Mouse (Mus musculus) left cerebral cortex, adult 6 months (tissue): Measurements from ENCODE around the gene Smarcal1. TPM values are rescaled to one million over a fixed set of nuclear protein-coding genes. Genes with fewer than 3 reads are reported as not detected.

Source experiments
- long read RNA-seq, 2 experiments: library from polyadenylated mRNA; unstranded; transcript quantifications; one replicate each; pipeline ENCODE4 v2.0.0; 2019 to 2020
- polyA plus RNA-seq: library from polyadenylated mRNA; unstranded; fragments of <200 nt; fragmentation: Nextera tagmentation; gene quantifications from 2 replicates; pipeline ENCODE4 v1.2.3, GENCODE M21; 2021

The Smarcal1 gene
- 20.6 and 24.2 TPM in 2 replicates for polyA plus RNA-seq
- long read RNA-seq, experiment 1, transcript Smarcal1-201 (17 exons, 3,059 nt), result major isoform, 53 of 94 reads
- long read RNA-seq, experiment 1, partial matches to known transcripts, result 18 of 94 reads
- long read RNA-seq, experiment 1, other reads (novel, unspliced or antisense), result 20 of 94 reads
- long read RNA-seq, experiment 2, partial matches to known transcripts, result 13 of 16 reads
- long read RNA-seq, experiment 2, other reads (novel, unspliced or antisense), result 2 of 16 reads

DNA sequence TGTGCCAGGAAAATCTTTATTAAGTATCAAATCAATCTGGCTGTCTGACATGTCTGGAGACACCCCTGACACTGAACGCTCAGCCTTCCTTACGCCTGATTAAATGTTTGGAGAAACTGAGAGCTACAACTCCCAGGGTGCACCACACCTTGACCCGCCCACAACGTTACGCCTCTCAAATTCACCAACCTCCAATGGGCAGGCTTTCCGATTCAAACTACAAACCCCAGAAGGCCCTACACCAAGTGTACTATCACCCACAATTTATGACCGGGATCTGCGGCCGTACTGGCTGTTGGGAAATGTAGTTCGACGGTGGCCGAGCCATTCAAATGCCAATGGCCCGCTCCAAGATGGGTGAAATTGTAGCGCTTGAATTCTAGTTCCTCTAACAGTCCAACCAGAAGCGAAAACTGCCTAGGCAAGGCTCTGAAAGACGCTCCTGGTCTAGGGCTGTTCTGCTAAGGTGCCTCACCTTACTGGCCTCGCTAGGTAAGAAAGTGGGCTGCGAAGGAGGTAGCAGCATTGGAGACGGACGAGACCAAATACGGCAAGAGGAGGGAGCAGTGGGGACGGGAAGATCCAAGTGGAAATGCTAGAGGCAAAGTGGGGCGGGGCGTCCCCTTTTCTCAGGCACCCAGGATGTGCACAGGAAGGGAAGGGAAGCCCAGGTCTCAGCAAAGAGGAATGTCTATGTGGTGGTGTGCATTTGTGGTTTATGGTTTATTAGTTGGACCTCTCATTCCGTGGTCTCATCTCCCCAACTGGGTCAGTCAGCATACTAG lies at the start of gene Smarcal1:
Smarcal1 (plus strand) TSS at position 305 of the 785 bp plus-strand sequence.

DNA sequence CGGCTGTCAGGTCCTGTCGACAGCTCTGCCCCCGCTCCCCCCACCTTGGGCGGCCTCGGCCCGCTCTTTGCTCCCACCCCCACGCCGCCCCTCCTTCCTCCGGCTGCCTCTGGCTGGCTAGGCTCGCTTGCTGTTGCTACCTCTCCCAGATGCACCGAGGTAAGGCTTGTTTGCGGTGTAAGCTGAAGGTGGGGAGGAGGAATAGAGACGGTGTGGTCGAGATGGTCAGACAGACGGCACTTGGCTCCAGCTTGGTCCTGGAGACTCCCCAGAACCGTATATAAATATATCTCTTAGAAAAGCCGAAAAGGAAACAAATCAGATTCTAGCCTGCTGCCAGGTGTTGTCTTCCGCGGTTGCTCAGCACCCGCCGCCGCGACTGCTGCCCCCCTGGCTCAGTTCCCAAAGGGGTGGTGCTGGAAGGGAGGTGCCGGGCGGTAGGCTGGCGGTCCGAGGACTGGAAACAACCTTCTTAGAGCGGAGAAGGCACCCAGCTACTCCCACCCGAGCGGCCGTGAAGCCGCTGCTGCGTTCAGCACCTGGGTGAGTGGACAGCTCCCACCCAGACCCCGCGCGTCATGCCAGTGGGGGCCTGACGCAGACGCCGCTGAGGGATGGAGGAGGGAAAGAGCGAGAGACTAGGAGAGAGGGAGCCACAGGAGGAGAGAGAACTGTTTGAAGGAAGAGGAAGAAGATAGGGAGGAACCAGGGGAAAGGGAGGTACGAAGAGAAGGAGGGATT lies 46.3 kb upstream of the Smarcal1 start, which contains the start of gene March4:
March4 (minus strand) TSS at position 320 of the 741 bp plus-strand sequence.

Other genes with a start within 250 kb of the Smarcal1 start
- 1.5 and 2.5 TPM in 2 replicates for gene March4, start 46.3 kb upstream of the Smarcal1 start, polyA plus RNA-seq
- not detected in 2 replicates for gene Ankar, start 117.3 kb downstream of the Smarcal1 start, polyA plus RNA-seq
- gene Rpl37a, start 128.0 kb downstream of the Smarcal1 start, polyA plus RNA-seq, result 1,840 and 2,002 TPM in 2 replicates
- 50.3 and 67.2 TPM in 2 replicates for gene Igfbp2, start 241.3 kb downstream of the Smarcal1 start, polyA plus RNA-seq